Comparison of ENCODE assay signal across 8 mouse cellular contexts in the genomic region with DNA sequence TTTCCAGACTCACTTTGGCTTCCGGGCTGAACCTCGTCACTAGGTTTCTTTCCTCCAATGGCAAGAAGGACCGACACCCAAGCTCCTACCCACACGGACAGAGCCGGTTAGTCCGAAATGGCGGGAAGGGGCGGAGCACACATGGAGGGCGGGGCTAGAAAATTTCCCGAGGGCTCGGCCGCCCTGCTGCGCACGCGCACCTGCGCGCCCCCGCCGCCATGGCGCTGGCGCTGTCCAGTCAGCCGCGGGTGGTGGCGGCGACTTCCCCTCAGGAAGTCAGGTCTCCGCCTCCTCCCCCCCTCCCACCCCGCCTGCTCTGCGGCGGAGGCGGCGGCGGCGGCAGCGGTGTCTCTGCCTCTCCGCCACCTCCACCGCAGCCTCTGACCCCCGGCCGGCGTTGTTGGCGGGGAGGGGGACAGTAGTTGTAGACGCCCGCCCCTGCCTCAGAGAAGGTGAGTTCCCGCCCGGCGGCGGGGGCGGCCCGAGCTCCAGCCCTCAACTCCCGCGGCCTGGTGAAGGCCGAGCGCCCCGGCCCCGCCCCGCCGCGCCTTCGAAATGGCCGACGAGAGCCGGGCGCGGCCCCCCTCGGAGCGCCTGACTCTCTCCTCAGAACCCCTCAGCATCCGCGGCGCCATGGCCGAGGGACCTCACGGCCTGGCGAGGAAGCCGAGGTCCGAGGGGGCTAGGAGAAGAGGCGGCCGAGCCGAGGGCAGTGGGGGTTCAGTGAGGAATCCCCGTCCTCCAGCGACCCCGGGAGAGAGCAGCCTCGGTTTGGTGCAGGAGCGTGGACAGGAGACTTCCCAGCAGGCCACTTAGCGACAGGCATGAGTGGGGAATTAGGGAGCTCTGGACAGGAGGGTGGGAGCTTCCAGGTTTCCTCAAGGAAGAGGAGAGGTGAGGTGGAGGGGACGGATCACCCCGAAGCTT. TPM values are rescaled to one million over a fixed set of nuclear protein-coding genes. Genes with fewer than 3 reads are reported as not detected.
DNase-seq lines count a peak whose midpoint lies in the region; ATAC-seq and TF ChIP-seq lines count a peak whose summit lies in the region.

Gene Krcc1 (plus strand): TSS at position 289 of the 927 bp plus-strand sequence.

- peak within 1 kb of the TSS; percentile 98 for H3K4me3 ChIP-seq in E14TG2a.4 (replicated peaks; ENCODE audit: low read length)
- peak within 1 kb of the TSS; percentile 89 for H3K4me3 ChIP-seq in forebrain, embryonic 12.5 days (replicated peaks)
- peak within 1 kb of the TSS; percentile 92 for H3K4me3 ChIP-seq in heart, postnatal 0 days (ENCODE audit: low read depth, low read length)
- H3K4me3 ChIP-seq in liver, embryonic 16.5 days (ENCODE audit: low read depth, low read length) = peak within 1 kb of the TSS; percentile 95
- H3K4me3 ChIP-seq in neural tube, embryonic 13.5 days = peak within 1 kb of the TSS; percentile 91
- peak within 1 kb of the TSS; percentile 96 for H3K4me3 ChIP-seq in testis, adult 2 months (ENCODE audit: control insufficient read depth, low read depth, low read length)

- DNase-seq in c-Kit-positive CD71-positive TER-119-positive erythroid progenitor cells, embryonic 14.5 days (ENCODE audit: low spot score) = peak; percentile 95
- peak; percentile 97 for DNase-seq in heart, postnatal 0 days (ENCODE audit: low spot score)
- DNase-seq in kidney, postnatal 4 days = peak; percentile 97 to 98

- H3K27me3 ChIP-seq in E14TG2a.4 (ENCODE audit: insufficient read depth, low read length) = no peaks in the 10 kb centered on the region
- H3K27me3 ChIP-seq in forebrain, embryonic 12.5 days = no peaks in the 10 kb centered on the region
- H3K27me3 ChIP-seq in heart, postnatal 0 days (ENCODE audit: control insufficient read depth, insufficient read depth, low read length) = no peaks in the 10 kb centered on the region
- no peaks in the 10 kb centered on the region for H3K27me3 ChIP-seq in liver, embryonic 16.5 days (ENCODE audit: control insufficient read depth, insufficient read depth, low read depth, low read length)
- H3K27me3 ChIP-seq in neural tube, embryonic 13.5 days = no peaks in the 10 kb centered on the region
- no peaks in the 10 kb centered on the region for H3K27me3 ChIP-seq in testis, adult 2 months (ENCODE audit: control insufficient read depth, insufficient read depth, low read length)

- H3K4me1 ChIP-seq in E14TG2a.4 (replicated peaks; ENCODE audit: low read depth, low read length) = peaks cover 55% of the 10 kb centered on the region
- peaks cover 16% of the 10 kb centered on the region for H3K4me1 ChIP-seq in forebrain, embryonic 12.5 days
- H3K4me1 ChIP-seq in heart, postnatal 0 days (ENCODE audit: control insufficient read depth, insufficient read depth) = peaks cover 31% of the 10 kb centered on the region
- peaks cover 13% of the 10 kb centered on the region for H3K4me1 ChIP-seq in liver, embryonic 16.5 days (ENCODE audit: control insufficient read depth, low read depth, low read length)
- H3K4me1 ChIP-seq in neural tube, embryonic 13.5 days (replicated peaks) = peaks cover 18% of the 10 kb centered on the region
- no peaks in the 10 kb centered on the region; the same call in 1 of the 2 replicates for H3K4me1 ChIP-seq in testis, adult 2 months (ENCODE audit: control insufficient read depth, insufficient read depth, low read length)

- no peak for TF ChIP-seq CTCF in E14TG2a.4 (conservative IDR thresholded peaks at IDR 0.05; ENCODE audit: low read length)
- TF ChIP-seq CTCF in heart, postnatal 0 days (IDR thresholded peaks at IDR 0.05; ENCODE audit: low read depth) = no peak
- TF ChIP-seq CTCF in testis, adult 2 months (IDR thresholded peaks at IDR 0.05; ENCODE audit: control insufficient read depth, insufficient read depth, insufficient replicate concordance, low read depth, low read length) = no peak

- under 1% methylated on average over 84 of the region's 84 CpGs for WGBS in forebrain, embryonic 12.5 days
- under 1% methylated on average over 57 of the region's 84 CpGs for WGBS in heart, postnatal 0 days
- WGBS in liver, embryonic 16.5 days (ENCODE audit: insufficient replicate concordance) = under 1% methylated on average over 78 of the region's 84 CpGs
- under 1% methylated on average over 69 of the region's 84 CpGs for WGBS in neural tube, embryonic 13.5 days

- H3K36me3 ChIP-seq in E14TG2a.4 (ENCODE audit: insufficient read depth, low read length) = peaks cover 11% of the 10 kb centered on the region; the same call in 1 of the 2 replicates
- no peaks in the 10 kb centered on the region for H3K36me3 ChIP-seq in forebrain, embryonic 12.5 days (replicated peaks)
- no peaks in the 10 kb centered on the region for H3K36me3 ChIP-seq in heart, postnatal 0 days (replicated peaks; ENCODE audit: control insufficient read depth, insufficient read depth, low read length)
- no peaks in the 10 kb centered on the region for H3K36me3 ChIP-seq in liver, embryonic 16.5 days (ENCODE audit: control insufficient read depth, insufficient read depth)
- no peaks in the 10 kb centered on the region for H3K36me3 ChIP-seq in neural tube, embryonic 13.5 days
- H3K36me3 ChIP-seq in testis, adult 2 months (ENCODE audit: control insufficient read depth, insufficient read depth, low read length) = no peaks in the 10 kb centered on the region

- peak within 1 kb of the TSS; percentile 62 for H3K4me2 ChIP-seq in forebrain, embryonic 12.5 days
- peak within 1 kb of the TSS; percentile 86 for H3K4me2 ChIP-seq in heart, postnatal 0 days (ENCODE audit: low read depth, low read length)
- H3K4me2 ChIP-seq in liver, embryonic 16.5 days (ENCODE audit: low read depth, low read length) = peak within 1 kb of the TSS; percentile 88
- H3K4me2 ChIP-seq in neural tube, embryonic 13.5 days = peak within 1 kb of the TSS; percentile 72

- H3K9ac ChIP-seq in forebrain, embryonic 12.5 days = peak within 1 kb of the TSS; percentile 98
- peak within 1 kb of the TSS; percentile 97 for H3K9ac ChIP-seq in heart, postnatal 0 days (replicated peaks; ENCODE audit: low read depth, low read length)
- peak within 1 kb of the TSS; percentile 99 for H3K9ac ChIP-seq in liver, embryonic 16.5 days (ENCODE audit: low read depth, low read length)
- peak within 1 kb of the TSS; percentile 99 for H3K9ac ChIP-seq in neural tube, embryonic 13.5 days

- peak within 1 kb of the TSS; percentile 95 for H3K27ac ChIP-seq in forebrain, embryonic 12.5 days
- H3K27ac ChIP-seq in heart, postnatal 0 days (ENCODE audit: low read depth) = peak within 1 kb of the TSS; percentile 99
- peak within 1 kb of the TSS; percentile 95 for H3K27ac ChIP-seq in liver, embryonic 16.5 days (ENCODE audit: low read length)
- peak within 1 kb of the TSS; percentile 97 for H3K27ac ChIP-seq in neural tube, embryonic 13.5 days (replicated peaks)
- H3K27ac ChIP-seq in testis, adult 2 months (ENCODE audit: control insufficient read depth, insufficient read depth, low read depth, low read length) = peak within 1 kb of the TSS; percentile 95

- H3K9me3 ChIP-seq in E14TG2a.4 (ENCODE audit: low read length) = no peaks in the 10 kb centered on the region
- no peaks in the 10 kb centered on the region for H3K9me3 ChIP-seq in forebrain, embryonic 12.5 days
- no peaks in the 10 kb centered on the region for H3K9me3 ChIP-seq in heart, postnatal 0 days (replicated peaks; ENCODE audit: control insufficient read depth, low read length)
- no peaks in the 10 kb centered on the region for H3K9me3 ChIP-seq in liver, embryonic 16.5 days (replicated peaks; ENCODE audit: control insufficient read depth, low read length)
- no peaks in the 10 kb centered on the region for H3K9me3 ChIP-seq in neural tube, embryonic 13.5 days

- peak; percentile 88 for TF ChIP-seq POLR2A in testis, adult 2 months (IDR thresholded peaks at IDR 0.05; ENCODE audit: control insufficient read depth, low read depth, low read length)

- peak; percentile 96 for ATAC-seq in forebrain, embryonic 12.5 days (ENCODE audit: low FRiP score)
- ATAC-seq in heart, postnatal 0 days (ENCODE audit: insufficient read depth, low read depth) = peak; percentile 90
- ATAC-seq in liver, embryonic 16.5 days (ENCODE audit: low read depth) = peak; percentile 90
- peak; percentile 94 for ATAC-seq in neural tube, embryonic 13.5 days (ENCODE audit: low read depth)

- no peak; the same call in 1 of the 2 replicates for TF ChIP-seq EP300 in heart, postnatal 0 days (IDR thresholded peaks at IDR 0.05; ENCODE audit: low read depth)

RNA-seq across cellular contexts. Expression of gene Krcc1, which starts in this region (rescaled TPM):
- 27.3 and 27.9 TPM in 2 replicates for polyA plus RNA-seq in forebrain, embryonic 12.5 days (2016; fragmentation: Nextera tagmentation; extraction: Ambion mirVana)
- 47.8 and 51.7 TPM in 2 replicates for total RNA-seq in heart, postnatal 0 days (2014; rRNA removed; ENCODE audit: low replicate concordance)
- polyA plus RNA-seq in heart, postnatal 0 days (2015; fragmentation: Nextera tagmentation; extraction: Ambion mirVana) = 82.5 and 83.7 TPM in 2 replicates
- polyA plus RNA-seq in liver, embryonic 16.5 days (2015; fragmentation: Nextera tagmentation; extraction: Ambion mirVana) = 23.0 and 24.5 TPM in 2 replicates
- polyA plus RNA-seq in neural tube, embryonic 13.5 days (2015; fragmentation: Nextera tagmentation; extraction: Ambion mirVana) = 24.0 and 27.6 TPM in 2 replicates
- 20.5 and 24.4 TPM in 2 replicates for polyA plus RNA-seq in testis, adult 2 months (2012; rRNA removed)

Comparison
In these comparisons a context has a peak if more than half of its experiments do, and no peak if none do; other contexts are left out.
1. Peak in every context shown above with its lines: DNase-seq, ATAC-seq, H3K4me3 ChIP-seq and H3K27ac ChIP-seq.